Mouse (Mus musculus): ENCODE data around the gene Sash1. TPM values are rescaled to one million over a fixed set of nuclear protein-coding genes. Genes with fewer than 3 reads are reported as not detected.

The Sash1 gene
- polyA plus RNA-seq, 3 experiments from 2014 or later: 0.16 TPM; not detected in 2

- ATAC-seq: no peak
These were observed 98.6 kb downstream of the Sash1 start for GRCm38 (mm10) chr10:8787221-8787620.

DNA sequence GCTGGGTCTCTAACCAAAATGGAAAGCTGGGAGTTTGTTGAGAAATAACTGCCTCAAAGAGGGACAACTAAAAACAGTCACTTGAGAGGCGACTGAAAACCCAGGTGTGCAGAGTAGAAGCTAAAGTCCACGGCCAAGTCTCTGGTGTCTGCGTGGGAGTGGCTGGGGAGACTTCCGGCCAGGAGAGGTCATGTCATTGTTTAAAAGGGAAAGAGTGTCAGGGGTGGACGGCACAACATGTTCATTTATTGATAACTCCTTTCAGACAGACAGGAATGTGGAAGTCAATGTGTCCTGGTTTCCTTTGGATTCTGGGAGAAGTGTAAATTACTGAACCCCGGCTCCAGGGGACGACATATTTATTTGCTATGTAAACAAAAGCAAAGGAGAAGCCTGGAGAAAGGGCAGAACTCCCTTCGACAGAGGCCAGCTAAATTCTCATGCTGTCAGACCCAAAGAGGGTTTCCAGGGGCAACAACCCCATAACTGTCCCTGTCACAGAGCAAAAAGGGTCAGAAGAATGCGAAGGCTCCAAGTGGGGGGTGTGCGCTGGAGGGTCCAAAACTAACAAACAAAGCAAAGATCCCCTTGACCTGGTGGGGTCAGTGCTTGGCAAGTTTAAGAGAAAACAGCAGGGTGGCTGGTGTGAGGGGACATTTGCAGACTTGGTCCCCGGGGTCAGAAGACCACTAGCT is 100.3 kb downstream of the Sash1 start:
- no peak for ATAC-seq

DNA sequence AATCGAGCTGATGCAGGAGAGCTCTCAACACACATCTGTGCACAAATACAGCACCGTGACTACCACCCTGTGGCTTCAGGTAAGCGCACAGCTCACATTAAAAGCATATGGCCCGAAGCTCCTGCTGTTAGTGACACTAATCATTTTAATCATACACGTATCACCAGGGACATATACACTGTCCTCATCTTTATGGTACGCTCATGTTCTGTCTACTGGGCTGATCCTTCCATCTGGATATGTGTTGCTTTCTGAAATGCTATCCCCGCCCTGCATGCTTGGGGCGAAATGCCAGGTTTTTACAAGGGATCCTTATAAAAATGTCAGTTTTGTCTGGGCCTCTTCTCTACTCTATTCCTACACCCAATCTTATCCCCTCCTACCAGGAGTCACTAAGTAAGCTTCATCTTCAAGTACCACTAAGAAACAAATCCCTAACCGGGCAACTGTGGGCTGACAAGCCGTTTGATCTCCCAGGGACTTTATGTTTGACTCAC is 103.9 kb downstream of the Sash1 start:
- ATAC-seq: no peak

DNA sequence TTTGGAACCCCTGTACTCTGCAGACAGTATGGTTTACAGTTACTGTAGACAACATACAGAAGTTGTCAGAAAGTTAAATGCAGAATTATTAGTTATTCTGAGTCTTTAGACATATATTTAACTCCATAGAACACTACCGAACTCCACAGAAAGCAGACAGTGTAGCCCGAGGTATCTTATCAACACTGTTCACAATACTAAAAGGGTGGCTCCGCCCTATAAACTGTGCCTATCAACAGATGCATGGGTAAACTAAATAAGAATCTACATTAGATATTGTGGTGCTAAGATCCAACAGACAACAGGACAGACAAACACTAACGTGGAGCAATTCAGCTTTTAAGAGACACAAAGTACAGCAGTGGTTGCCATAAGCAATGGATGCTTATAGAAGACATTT is 106.0 kb downstream of the Sash1 start:
- ATAC-seq: no peak

DNA sequence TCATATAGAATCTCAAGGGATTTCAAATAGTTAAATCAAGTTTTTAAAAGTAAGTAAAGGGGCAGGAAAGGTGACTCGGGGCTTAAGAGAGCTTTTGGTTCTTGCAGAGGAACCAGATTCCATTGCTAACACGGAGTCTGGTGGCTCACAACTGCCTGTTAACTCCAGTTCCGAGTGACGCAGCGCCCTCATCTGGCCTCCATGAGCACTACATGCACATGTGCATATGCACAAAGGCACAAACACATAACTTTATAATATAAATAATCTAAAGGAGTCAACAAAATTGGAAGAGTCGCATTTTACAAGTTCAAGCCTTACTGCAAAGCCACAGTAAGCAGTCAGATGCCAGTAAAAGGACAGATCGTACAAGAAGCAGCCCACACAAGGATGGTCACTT is 107.0 kb downstream of the Sash1 start:
- ATAC-seq: no peak

DNA sequence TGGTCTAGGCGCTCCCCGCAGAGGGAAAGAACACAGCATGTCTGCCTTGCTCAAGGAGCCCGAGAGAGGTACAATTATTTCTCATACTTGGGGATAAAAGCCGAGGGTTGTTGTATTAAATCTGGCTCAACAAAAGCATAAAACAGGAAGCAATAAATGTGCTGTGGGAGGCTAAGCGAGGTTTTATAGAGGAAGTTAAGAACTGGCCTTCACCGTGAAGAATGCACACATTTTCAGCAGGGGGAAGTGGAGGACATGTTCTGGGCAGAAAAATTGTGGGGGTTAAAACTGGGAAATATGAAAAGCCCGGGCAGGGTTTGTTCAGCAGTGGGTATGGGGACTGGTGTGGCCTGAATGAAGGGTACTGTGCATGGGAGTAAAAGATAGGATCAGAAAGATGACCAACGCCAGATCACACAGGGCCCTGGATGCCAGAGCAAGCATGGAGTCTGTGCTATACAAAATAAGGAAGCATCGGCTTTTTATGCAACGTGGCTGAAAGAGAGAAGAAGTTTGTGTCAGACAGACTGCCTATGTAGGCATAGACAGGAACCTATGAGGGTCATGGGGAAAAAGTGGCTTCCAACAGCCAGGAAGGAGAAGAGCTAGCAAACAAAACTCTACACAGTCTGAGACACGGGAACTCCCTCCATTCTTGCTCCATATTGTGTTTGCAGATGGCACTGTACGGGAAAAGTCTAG is 108.2 kb downstream of the Sash1 start:
- ATAC-seq: no peak

- ATAC-seq: no peak
These were observed 109.1 kb downstream of the Sash1 start for GRCm38 (mm10) chr10:8776791-8777190.

DNA sequence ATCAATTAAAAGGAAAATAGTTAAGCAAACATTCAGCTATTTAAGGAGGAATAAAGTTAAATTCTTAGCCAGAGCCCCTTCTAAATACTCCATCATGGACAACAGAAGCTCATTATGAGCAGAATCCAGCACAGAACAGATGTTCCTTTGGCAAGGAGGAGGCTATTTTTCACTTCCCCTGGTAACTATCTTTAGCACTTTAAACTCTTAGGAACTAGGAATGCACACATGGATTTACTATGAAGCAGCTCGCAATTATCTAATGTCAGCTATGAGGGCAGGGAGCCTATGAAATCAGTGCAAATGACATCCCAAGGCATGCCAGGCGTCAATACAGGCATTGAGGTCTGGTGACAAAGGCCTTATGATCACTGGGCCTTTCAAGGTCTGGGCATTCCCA is 110.1 kb downstream of the Sash1 start:
- ATAC-seq: no peak

DNA sequence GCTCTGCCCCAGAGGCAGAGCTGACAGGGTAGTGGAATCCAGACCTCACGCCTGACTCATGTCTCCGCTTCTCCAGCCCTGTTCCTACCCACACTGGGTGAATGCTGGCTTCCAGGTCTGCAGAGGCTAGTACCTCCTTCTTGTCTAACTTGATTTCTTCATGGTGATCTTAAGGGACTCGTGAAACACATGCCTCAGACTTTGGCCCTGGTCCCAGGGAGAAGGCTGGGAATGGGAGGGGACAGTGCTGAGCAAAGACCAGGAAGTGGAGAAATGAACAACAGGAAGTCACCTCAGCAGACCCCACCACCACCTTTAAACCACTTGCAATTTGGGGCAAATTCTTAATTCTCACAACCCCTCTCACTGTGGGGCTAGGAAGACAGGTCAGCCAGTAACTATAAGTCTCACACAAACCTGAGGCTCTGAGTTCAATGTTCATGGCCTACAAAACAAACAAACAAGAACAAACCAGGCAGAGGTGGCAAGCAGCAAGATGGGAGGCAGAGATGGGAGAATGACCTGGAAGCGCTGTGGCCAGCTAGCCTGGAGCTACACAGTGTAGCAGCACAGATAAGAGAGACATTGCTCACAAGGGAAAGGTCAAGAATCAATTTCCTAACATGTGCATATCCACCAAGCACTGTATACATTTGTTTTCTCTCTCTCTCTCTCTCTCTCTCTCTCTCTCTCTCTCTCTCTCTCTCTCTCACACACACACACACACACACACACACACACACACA is 113.2 kb downstream of the Sash1 start:
- ATAC-seq: no peak

- ATAC-seq: no peak
These were observed 114.8 kb downstream of the Sash1 start for GRCm38 (mm10) chr10:8770931-8771653.

- no peak for ATAC-seq
These were observed 117.2 kb downstream of the Sash1 start for GRCm38 (mm10) chr10:8768654-8769053.

DNA sequence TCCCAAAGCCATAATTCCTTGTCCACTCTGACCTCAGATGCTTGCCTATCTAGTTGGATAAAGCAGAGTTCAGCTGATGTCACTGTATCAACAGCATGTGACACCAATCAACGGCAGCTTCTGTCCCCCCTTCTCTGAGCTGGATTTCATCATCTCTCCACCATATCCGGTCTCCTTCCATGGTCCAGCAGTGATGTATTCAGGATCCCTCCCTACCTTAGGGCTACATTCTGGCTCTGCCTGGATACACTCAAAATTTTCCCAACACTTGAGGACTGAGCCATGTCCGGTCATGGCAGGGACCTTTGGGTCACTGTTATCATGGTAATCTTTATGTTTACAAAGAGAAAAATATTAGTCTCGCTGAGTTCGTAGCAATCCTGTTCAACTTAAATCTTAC is 118.5 kb downstream of the Sash1 start:
- no peak for ATAC-seq

DNA sequence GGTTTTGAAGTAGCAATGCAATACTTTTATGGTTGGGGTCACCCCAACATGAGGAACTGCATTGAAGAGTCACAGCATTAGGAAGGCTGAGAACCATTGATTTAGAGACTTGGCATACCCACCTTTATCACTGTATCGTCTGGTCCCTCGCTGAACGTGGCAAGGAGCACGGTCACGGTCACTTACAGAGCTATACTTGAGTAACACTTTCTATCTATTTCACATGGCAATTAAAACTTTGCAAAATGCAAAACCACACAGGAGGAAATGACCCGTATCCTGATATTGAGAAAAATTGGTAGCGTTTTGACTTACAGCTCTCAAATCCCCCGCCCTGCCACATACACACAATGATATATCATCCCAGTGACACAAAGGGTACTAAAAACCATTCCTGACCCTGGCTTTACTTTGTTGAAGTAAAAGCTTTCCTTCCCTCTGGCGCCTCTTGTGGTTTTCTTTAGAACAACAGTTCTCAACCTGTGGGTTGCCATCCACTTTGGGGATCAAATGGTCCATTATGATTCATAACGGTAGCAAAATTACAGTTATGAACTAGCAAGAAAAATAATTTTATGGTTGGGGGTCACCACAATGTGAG is 119.8 kb downstream of the Sash1 start:
- no peak for ATAC-seq

DNA sequence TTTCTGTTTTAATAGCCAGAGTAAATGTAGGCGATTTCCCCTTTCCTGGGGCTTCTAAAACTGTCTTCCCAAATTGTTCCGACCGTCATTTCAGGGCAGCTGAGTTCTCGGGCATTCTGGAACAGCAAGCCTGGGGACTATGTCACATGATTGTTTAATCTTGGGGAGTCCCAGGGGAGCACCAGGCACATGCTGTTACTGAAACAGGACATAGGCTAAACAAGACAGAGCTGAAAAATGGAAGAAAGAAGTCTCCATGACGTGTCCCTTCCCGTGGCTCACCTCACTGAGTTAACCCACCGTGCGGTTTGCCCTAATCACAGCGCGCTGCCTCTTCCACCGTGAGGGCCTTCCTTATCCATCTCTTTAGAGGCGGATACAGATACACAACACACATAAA is 123.1 kb downstream of the Sash1 start:
- no peak for ATAC-seq

DNA sequence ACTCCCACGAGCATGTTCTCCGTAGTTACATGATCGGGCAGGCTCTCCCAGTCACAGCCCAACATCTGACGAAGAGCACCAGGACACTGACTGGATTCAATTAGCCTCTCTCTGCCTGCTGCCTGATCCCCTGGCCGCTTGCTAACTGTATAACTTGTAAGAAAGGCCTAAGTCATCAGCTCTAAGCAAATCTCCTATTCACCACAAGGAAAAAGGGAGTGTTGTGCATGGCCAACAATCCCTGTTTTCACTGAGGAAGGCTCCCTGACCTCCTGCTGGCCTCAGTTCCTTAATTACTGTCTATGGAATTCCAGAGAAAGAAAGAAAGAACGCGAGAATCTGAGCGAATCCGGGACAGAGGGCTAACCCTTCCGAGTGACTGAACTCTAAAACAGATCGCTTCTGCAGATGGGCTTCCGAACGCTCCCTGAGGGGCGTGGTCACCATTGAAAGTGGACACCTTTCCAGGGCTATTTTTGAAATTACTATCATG is 123.6 kb downstream of the Sash1 start:
- ATAC-seq: no peak

DNA sequence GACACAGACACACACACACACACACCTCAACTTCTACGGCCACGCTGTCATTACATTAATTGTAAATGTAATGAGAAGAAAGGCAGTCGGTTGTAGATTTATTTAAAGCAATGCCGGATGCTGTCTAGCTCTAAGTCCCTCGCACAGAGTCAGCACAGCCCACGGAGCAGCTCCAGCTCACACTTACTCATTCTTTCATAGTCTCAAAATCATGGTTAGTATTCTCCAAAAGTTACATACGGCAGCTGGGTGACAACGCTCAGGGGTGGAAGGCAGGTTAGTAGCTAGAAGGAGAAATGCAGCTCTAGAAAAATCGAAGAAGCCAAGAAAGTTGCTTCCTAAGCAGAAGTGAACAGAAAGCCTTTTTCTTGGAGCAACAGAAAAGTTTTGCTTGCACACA is 124.2 kb downstream of the Sash1 start:
- ATAC-seq: no peak

DNA sequence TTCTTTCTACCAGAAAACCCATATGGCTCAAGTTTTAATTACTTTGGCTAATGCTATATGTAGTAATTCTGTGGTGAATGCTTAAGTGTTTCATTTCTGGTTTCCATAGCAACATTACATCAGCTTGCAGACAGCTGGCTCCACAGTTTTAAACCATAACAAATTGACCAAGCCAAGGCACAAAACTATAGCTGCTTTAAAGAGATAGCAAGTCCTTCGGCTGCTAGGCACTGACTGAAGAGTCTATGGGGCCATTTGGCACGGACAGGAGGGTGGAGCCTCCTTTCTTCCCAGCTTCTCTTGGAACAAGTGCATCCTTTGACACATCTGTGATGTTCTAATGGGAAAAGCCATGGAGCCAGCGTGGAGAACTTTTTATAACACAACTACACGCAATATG is 125.3 kb downstream of the Sash1 start:
- ATAC-seq: no peak

DNA sequence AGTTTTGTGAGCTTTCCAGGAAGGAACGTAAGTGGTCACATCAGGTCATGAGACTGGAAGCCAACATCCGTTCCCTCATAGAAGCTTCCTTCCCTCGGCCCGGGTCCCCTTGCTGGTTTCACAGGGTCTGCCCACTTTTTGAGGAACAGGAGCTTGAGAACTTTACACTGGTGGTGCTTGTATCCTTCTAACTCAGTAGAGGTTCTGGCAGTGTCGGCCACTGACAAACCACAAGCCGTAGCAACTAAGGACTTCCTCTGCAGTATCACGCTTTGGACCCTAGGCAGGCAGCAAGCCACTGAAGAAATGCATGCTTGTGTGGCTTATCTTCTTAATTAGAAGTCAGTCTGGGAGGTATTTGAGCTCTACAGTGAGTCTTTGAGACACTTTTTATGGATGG is 126.6 kb downstream of the Sash1 start:
- ATAC-seq: no peak

- no peak for ATAC-seq
These were observed 128.4 kb downstream of the Sash1 start for GRCm38 (mm10) chr10:8757429-8757931.

DNA sequence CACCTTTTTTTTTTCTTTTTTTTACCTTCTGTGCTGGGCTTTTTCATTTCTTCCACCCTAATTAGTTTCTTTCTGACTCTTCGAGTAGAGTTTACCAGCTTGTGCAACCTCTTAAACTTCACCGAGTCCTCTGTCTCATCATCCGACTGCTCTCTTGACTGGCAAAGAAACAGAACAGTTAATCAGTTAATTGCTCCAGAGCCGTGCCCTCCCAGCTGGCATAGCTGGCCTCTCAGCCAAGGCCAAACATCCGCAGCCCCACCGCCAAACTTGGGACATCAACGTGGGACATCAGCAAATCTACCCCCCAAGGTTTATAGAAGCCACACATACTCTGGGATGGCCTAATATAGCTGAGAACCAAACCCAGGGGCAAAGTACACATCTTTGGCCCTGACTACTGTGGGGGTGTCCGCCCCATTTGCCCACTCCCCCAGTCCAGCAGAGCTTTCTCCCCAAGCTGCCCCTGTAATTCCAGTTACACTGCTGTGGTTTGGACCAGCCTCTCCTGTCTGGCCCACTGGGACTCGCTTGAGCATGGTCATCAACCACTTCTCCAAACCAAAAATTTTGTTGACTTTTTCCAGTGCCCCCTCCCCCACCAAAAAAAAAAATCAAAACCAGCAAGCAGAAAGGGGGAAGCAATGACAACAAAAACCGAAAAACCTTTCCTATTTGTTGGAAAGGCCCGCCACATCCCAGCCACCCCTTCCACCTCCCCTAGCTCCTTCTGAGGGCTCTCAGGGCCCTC is 129.1 kb downstream of the Sash1 start:
- no peak for ATAC-seq

GRCm38 (mm10) chr10:8753377-8753776 is 132.5 kb downstream of the Sash1 start:
- ATAC-seq: no peak

All from inflammation-experienced regulatory T-cells, adult 6 months (primary cell).